Mouse (Mus musculus) liver, embryonic 12.5 days (tissue): Measurements from ENCODE around the gene Polh. TPM values are rescaled to one million over a fixed set of nuclear protein-coding genes. Genes with fewer than 3 reads are reported as not detected.
A peak's percentile ranks its signal among the peaks of the same experiment; 100 is the strongest.

Experiments
- ATAC-seq: fragments of 200-750 bp; cut with Nextera tagmentation; 2 replicates; pipeline ENCODE4 v1.8.0; 2017; ENCODE audit warnings: moderate number of reproducible peaks, mild to moderate bottlenecking, moderate library complexity
- H3K27ac ChIP-seq: fragments of 300-500 bp; sonication (generic); 2 replicates; pipeline ENCODE4 v1.5.1; 2016; ENCODE audit warnings: mild to moderate bottlenecking
- H3K27me3 ChIP-seq: fragments of 300-500 bp; sonication (generic); replicated peaks from 2 replicates; pipeline ENCODE4 v1.6.1; 2016; ENCODE audit warnings: mild to moderate bottlenecking, moderate library complexity
- H3K36me3 ChIP-seq: fragments of 300-500 bp; sonication (generic); 2 replicates; pipeline ENCODE4 v1.6.1; 2016; ENCODE audit warnings: mild to moderate bottlenecking, moderate library complexity
- H3K4me1 ChIP-seq: fragments of 300-500 bp; sonication (generic); 2 replicates; pipeline ENCODE4 v1.6.1; 2016
- H3K4me2 ChIP-seq: fragments of 300-500 bp; sonication (generic); 2 replicates; pipeline ENCODE4 v1.6.1; 2016; ENCODE audit warnings: mild to moderate bottlenecking, moderate library complexity
- H3K4me3 ChIP-seq: fragments of 300-500 bp; sonication (generic); 2 replicates; pipeline ENCODE4 v1.5.1; 2016; ENCODE audit warnings: mild to moderate bottlenecking, moderate library complexity
- H3K9ac ChIP-seq: fragments of 300-500 bp; sonication (generic); 2 replicates; pipeline ENCODE4 v1.6.1; 2016; ENCODE audit warnings: mild to moderate bottlenecking, moderate library complexity
- H3K9me3 ChIP-seq: fragments of 300-500 bp; sonication (generic); replicated peaks from 2 replicates; pipeline ENCODE4 v1.6.1; 2016; ENCODE audit warnings: mild to moderate bottlenecking, moderate library complexity
- WGBS: fragments of 180-500 bp; shearing (Covaris S2); methylation state at CpG from one replicate; pipeline ENCODE4 v1.1.7; 2016; ENCODE audit not compliant: insufficient replicate concordance; 5-methylcytosine and 5-hydroxymethylcytosine counted together
- polyA plus RNA-seq: library from polyadenylated mRNA; unstranded; fragments of >200 nt; fragmentation: Nextera tagmentation; extraction: Ambion mirVana; gene quantifications from 2 replicates; pipeline ENCODE4 v1.2.1, GENCODE M21; 2016

Polh gene
- polyA plus RNA-seq, 1 experiment from 2014 or later: 25.0 TPM

DNA sequence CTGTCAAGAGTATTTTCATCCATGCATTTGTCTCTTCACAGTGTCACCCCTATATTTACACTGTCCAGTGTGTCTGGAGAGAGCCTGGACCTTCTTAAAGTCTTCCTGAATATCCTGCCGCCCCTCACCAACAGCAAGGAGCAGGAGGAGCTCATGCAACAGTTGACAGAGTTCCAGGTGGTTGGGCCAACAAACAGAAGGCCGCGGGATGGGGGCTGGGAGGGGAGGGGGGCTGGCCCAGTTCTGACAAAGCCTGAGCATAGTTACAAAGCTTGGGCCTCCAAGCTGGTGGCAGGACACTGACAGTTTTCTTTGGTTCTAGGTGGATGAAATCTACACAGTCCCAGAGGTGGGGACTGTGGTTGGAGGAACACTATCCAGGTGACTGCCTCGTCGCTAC lies 36.2 kb downstream of the Polh start:
- no peaks in the 10 kb centered on the region for H3K27me3 ChIP-seq
- H3K27ac ChIP-seq: peak overlapping the region; percentile 45; the same call in 1 of the 2 replicates
- peaks cover 97% of the 10 kb centered on the region for H3K36me3 ChIP-seq
- no peak overlapping the region for H3K9ac ChIP-seq
- no peaks in the 10 kb centered on the region for H3K9me3 ChIP-seq
- no peak for ATAC-seq
- no peak overlapping the region for H3K4me2 ChIP-seq
- no peak overlapping the region for H3K4me3 ChIP-seq
- 80% methylated on average over 5 of the region's 5 CpGs for WGBS
- H3K4me1 ChIP-seq: peaks cover 45% of the 10 kb centered on the region

GRCm38 (mm10) chr17:46165460-46165859 lies 37.0 kb downstream of the Polh start:
- no peak overlapping the region for H3K4me2 ChIP-seq
- peaks cover 89% of the 10 kb centered on the region for H3K36me3 ChIP-seq
- no peak overlapping the region for H3K27ac ChIP-seq
- no peaks in the 10 kb centered on the region for H3K27me3 ChIP-seq
- H3K9me3 ChIP-seq: no peaks in the 10 kb centered on the region
- no peak overlapping the region for H3K4me3 ChIP-seq
- no peak for ATAC-seq
- H3K4me1 ChIP-seq: peaks cover 46% of the 10 kb centered on the region
- 90% methylated on average over 12 of the region's 12 CpGs for WGBS
- no peak overlapping the region for H3K9ac ChIP-seq

- no peak for ATAC-seq
- 93% methylated on average over 10 of the region's 10 CpGs for WGBS
Observed at GRCm38 (mm10) chr17:46164791-46165190, 37.7 kb downstream of the Polh start.

DNA sequence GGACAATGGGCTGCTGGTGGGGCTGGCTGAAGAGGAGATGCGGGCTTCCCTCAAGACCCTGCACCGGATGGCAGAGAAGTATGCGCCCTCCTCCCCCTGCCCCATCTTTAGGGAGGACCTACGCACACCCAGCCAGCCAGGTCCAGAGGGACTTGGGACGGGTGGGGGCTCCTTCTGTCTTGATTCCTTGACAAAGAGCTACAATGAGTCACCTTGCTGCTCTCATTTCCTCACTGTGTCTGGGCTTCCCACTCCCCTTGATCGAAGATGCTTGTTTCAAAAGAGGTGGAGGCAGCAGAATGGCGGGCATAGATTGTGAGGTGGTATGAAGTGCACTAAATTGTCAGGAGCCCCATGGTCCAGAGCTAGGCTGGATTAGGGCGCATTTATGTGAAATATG lies 38.1 kb downstream of the Polh start:
- H3K27ac ChIP-seq: no peak overlapping the region
- H3K9ac ChIP-seq: no peak overlapping the region
- H3K4me1 ChIP-seq: peaks cover 46% of the 10 kb centered on the region
- no peak overlapping the region for H3K4me2 ChIP-seq
- peaks cover 77% of the 10 kb centered on the region for H3K36me3 ChIP-seq
- 90% methylated on average over 8 of the region's 8 CpGs for WGBS
- no peaks in the 10 kb centered on the region for H3K9me3 ChIP-seq
- ATAC-seq: no peak
- H3K4me3 ChIP-seq: no peak overlapping the region
- H3K27me3 ChIP-seq: no peaks in the 10 kb centered on the region

More at GRCm38 (mm10) chr17:46164791-46165190, 37.7 kb downstream of the Polh start:
- Histone ChIP-seq H3K4me3 (no peak overlapping the region), H3K4me2 (no peak overlapping the region), H3K36me3 (peaks cover 82% of the 10 kb centered on the region), H3K27me3 (no peaks in the 10 kb centered on the region), H3K9ac (no peak overlapping the region), H3K4me1 (peaks cover 46% of the 10 kb centered on the region), H3K9me3 (no peaks in the 10 kb centered on the region), H3K27ac (no peak overlapping the region)

DNA sequence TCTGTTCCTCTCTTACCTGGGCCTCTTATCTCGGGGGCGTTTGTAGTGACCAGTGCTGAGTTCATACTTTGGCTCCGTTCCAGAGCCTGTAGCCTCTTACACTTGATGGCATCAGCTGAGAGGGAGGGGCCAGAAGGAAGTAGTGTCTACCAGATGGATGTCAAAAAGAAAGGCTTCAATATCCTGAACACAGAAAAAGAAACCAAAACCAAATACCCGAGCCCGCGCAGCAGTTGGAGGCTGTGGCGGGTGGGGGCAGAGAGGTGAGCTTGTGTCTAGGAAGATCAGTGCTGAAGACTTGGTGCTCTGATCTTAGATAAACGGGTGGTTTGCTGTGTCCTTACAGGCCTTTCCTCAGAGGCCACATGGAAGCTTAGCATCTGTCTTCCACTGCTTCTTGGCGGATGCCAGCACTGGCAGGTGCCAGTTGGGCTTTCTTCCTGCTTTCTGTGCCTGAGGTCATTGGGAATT lies 39.5 kb downstream of the Polh start:
- Histone ChIP-seq H3K36me3 (peaks cover 64% of the 10 kb centered on the region), H3K4me1 (peaks cover 47% of the 10 kb centered on the region), H3K9ac (peak overlapping the region; percentile 92), H3K9me3 (no peaks in the 10 kb centered on the region), H3K27ac (peak overlapping the region; percentile 98), H3K4me2 (peak overlapping the region; percentile 78), H3K27me3 (no peaks in the 10 kb centered on the region), H3K4me3 (peak overlapping the region; percentile 81)
- 44% methylated on average over 9 of the region's 9 CpGs for WGBS
- no peak for ATAC-seq

- H3K27me3 ChIP-seq: no peaks in the 10 kb centered on the region
- peaks cover 60% of the 10 kb centered on the region for H3K36me3 ChIP-seq
- H3K4me1 ChIP-seq: peaks cover 46% of the 10 kb centered on the region
- WGBS: 82% methylated on average over 7 of the region's 7 CpGs
- ATAC-seq: no peak
- H3K4me2 ChIP-seq: peak overlapping the region; percentile 78
- H3K9ac ChIP-seq: peak overlapping the region; percentile 92; the same call in 1 of the 2 replicates
- H3K27ac ChIP-seq: peak overlapping the region; percentile 98
- H3K4me3 ChIP-seq: peak overlapping the region; percentile 81
- no peaks in the 10 kb centered on the region for H3K9me3 ChIP-seq
Observed at GRCm38 (mm10) chr17:46162551-46162950, 39.9 kb downstream of the Polh start.

DNA sequence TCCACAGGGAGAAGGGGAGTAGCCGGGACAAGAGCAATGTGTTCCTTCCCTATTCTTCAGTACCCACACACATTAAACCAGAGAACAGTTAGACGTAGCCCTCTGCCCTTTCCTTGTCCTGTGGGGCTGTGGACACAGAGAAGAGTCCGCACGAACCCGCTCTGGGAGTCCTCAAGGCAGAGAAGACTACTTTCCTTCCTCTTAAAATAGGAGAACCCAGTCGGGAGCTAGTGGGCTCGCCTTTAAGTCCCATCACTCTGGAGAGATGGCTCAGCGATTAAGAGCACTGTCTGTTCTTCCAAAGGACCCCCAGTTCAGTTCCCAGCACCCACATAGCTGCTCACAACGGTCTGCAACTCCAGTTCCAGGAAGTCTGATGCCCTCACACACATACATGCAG lies 40.7 kb downstream of the Polh start:
- WGBS: 46% methylated on average over 9 of the region's 9 CpGs
- H3K4me3 ChIP-seq: peak overlapping the region; percentile 81
- H3K9me3 ChIP-seq: no peaks in the 10 kb centered on the region
- peaks cover 52% of the 10 kb centered on the region for H3K4me1 ChIP-seq
- H3K9ac ChIP-seq: peak overlapping the region; percentile 92
- H3K27ac ChIP-seq: peak overlapping the region; percentile 98
- H3K36me3 ChIP-seq: peaks cover 51% of the 10 kb centered on the region
- no peak for ATAC-seq
- peak overlapping the region; percentile 78 for H3K4me2 ChIP-seq
- H3K27me3 ChIP-seq: no peaks in the 10 kb centered on the region

- H3K27ac ChIP-seq: peak overlapping the region; percentile 98
- H3K27me3 ChIP-seq: no peaks in the 10 kb centered on the region
- H3K9me3 ChIP-seq: no peaks in the 10 kb centered on the region
- ATAC-seq: no peak
- peak overlapping the region; percentile 81 for H3K4me3 ChIP-seq
- H3K9ac ChIP-seq: peak overlapping the region; percentile 92
- WGBS: 1% methylated on average over 19 of the region's 19 CpGs
- peaks cover 46% of the 10 kb centered on the region for H3K36me3 ChIP-seq
- peak overlapping the region; percentile 78 for H3K4me2 ChIP-seq
- H3K4me1 ChIP-seq: peaks cover 57% of the 10 kb centered on the region
Observed at GRCm38 (mm10) chr17:46161179-46161578, 41.3 kb downstream of the Polh start.

GRCm38 (mm10) chr17:46160686-46161085 lies 41.8 kb downstream of the Polh start, which contains the start of gene Gtpbp2:
Gene Gtpbp2 (plus strand): TSS chr17:46161032.
- H3K36me3 ChIP-seq: peaks cover 41% of the 10 kb centered on the region
- no peaks in the 10 kb centered on the region for H3K27me3 ChIP-seq
- H3K27ac ChIP-seq: peak within 1 kb of the TSS; percentile 98
- peak within 1 kb of the TSS; percentile 78 for H3K4me2 ChIP-seq
- H3K9ac ChIP-seq: peak within 1 kb of the TSS; percentile 92
- no peaks in the 10 kb centered on the region for H3K9me3 ChIP-seq
- H3K4me3 ChIP-seq: peak within 1 kb of the TSS; percentile 81
- WGBS: 0% methylated on average over 23 of the region's 23 CpGs
- peak; percentile 80 for ATAC-seq
- H3K4me1 ChIP-seq: peaks cover 62% of the 10 kb centered on the region

- Histone ChIP-seq H3K27ac (peak overlapping the region; percentile 98), H3K9ac (peak overlapping the region; percentile 87), H3K4me2 (peak overlapping the region; percentile 78), H3K4me3 (peak overlapping the region; percentile 81), H3K4me1 (peaks cover 68% of the 10 kb centered on the region), H3K36me3 (peaks cover 36% of the 10 kb centered on the region), H3K9me3 (no peaks in the 10 kb centered on the region), H3K27me3 (no peaks in the 10 kb centered on the region)
- WGBS: under 1% methylated on average over 16 of the region's 16 CpGs
- ATAC-seq: peak; percentile 67
Observed at GRCm38 (mm10) chr17:46160090-46160662, 42.3 kb downstream of the Polh start.

DNA sequence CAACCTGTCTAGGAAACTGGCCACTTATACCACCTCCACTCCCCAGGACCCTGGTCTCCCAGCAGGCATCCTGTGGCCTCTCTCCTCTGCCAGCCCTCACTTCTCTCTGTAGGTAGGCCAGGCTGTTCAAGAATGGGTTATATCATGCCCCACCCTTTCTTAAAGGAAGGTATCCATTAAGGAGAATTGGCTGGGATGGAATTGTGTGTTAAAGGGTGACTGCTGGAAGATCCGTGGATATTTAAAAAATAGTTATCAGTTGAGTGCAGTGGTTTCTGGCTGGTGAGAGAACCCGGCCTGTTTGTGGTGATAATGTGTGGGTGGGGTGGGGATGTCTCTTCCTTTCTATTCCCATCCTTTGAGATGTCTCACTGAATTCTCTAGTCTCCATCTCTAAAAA lies 43.2 kb downstream of the Polh start:
- H3K4me2 ChIP-seq: peak overlapping the region; percentile 78
- ATAC-seq: peak; percentile 64
- WGBS: 18% methylated on average over 2 of the region's 2 CpGs
- H3K9me3 ChIP-seq: no peaks in the 10 kb centered on the region
- H3K4me1 ChIP-seq: peaks cover 73% of the 10 kb centered on the region
- peak overlapping the region; percentile 81 for H3K4me3 ChIP-seq
- H3K27ac ChIP-seq: peak overlapping the region; percentile 98
- peak overlapping the region; percentile 87 for H3K9ac ChIP-seq
- peaks cover 27% of the 10 kb centered on the region for H3K36me3 ChIP-seq
- no peaks in the 10 kb centered on the region for H3K27me3 ChIP-seq

- Histone ChIP-seq H3K27me3 (no peaks in the 10 kb centered on the region), H3K9me3 (no peaks in the 10 kb centered on the region), H3K4me3 (peak overlapping the region; percentile 25; the same call in 1 of the 2 replicates), H3K4me1 (peaks cover 69% of the 10 kb centered on the region), H3K9ac (peak overlapping the region; percentile 60), H3K4me2 (peak overlapping the region; percentile 64), H3K27ac (peak overlapping the region; percentile 95), H3K36me3 (peaks cover 10% of the 10 kb centered on the region)
- 89% methylated on average over 8 of the region's 8 CpGs for WGBS
- ATAC-seq: no peak
Observed at GRCm38 (mm10) chr17:46157131-46157530, 45.3 kb downstream of the Polh start.
